Mouse (Mus musculus) frontal cortex, adult (tissue): ENCODE measurements around the gene Slc16a8.
"Not testable (repeated sequence)": the region's sequence is repeated elsewhere in the genome, so short reads cannot be mapped to it uniquely, and the experiment has no call there.

Experiments
- ATAC-seq: cut with Nextera tagmentation; 2 replicates; pipeline ENCODE4 v1.9.2; 2017; ENCODE audit warnings: mild to moderate bottlenecking, moderate library complexity, mixed read lengths; ENCODE audit not compliant: low TSS enrichment

Gene Slc16a8

GRCm38 (mm10) chr15:79262786-79263309 lies 8.3 kb upstream of the Slc16a8 start:
- peak; percentile 66 for ATAC-seq

DNA sequence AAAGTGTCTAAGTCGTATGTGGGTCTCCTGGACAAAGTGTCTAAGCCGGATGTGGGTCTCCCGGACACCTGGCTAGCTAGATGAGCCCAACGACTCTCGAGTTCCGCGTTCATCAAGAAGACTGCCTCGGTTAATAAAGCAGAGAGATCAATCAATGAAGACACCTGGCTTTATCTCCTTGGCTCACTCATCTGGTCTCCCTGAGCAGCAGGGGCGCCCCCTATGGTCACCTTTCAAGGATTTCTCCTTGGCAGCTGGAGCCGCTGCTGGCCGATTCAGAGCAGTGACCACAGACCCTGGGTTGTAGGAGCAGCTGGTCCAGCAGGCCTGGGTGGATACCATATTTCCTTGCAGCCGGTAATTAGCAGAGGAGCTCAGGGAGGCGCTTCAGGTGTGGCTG lies 7.8 kb upstream of the Slc16a8 start:
- no peak for ATAC-seq

DNA sequence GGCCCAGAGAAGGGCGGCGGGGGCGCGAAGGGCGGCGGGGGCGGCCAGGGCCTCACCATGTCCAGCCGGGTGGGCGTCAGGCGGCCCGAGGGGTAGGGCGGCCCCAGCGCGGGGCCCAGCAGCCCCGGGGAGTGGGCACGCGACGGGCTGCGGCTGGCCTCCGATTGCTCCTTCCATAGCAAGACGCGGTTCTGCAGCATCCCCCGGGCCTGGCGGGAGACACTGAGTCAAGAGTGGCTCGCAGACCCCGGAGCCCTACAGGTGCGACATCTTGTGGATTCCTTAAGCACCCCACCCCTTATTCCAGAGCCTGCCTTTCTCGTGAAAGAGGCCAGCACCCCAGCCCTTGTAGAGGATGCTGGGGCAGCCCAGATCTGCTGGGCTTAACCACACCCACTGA lies 7.2 kb upstream of the Slc16a8 start:
- no peak for ATAC-seq

- peak; percentile 85 for ATAC-seq
These were observed 6.6 kb upstream of the Slc16a8 start for GRCm38 (mm10) chr15:79261095-79261725.

DNA sequence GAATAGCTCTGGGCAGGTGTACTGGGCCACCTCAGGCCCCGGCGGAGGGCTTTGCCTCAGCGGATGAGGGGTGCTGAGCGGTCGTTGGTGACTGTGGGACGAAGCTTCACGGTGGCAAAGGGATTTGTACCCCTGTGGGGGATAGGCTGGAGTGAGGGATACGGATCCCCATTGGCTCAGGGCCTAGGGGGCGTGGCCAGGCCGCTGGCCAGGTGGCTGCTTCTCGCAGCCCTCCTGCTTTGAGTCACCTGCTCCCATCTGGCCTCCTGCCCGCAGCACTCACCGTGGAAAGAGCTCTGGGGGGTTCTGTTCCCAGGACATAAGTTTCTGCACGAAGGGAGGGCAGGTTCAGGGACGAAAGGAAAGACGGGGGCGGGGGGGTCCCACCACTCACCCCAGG lies 4.0 kb upstream of the Slc16a8 start:
- no peak for ATAC-seq

DNA sequence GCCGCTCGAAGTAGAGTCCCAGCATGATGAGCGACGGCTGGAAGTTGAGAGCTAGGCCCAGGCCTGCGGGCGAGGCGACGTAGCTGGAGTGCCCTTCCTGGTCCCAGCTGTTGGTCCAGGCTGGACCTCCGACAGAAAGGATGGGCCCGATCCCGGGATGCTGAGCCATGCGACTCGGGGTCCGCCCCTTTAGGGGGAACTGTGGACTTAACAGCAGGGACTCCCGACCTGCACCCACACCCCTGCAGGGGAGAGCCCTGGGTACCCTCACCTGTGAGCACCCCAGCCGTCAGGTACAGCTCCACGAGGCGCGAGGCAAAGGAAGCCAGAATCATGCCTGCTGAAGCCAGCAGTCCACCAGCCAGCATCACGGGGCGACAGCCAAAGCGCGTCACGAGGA lies 2.0 kb downstream of the Slc16a8 start:
- no peak for ATAC-seq

- peak; percentile 66 for ATAC-seq
These were observed 2.6 kb downstream of the Slc16a8 start for GRCm38 (mm10) chr15:79251781-79252491.

GRCm38 (mm10) chr15:79251168-79251567 lies 3.4 kb downstream of the Slc16a8 start:
- peak; percentile 70 for ATAC-seq

- no peak for ATAC-seq
These were observed 4.3 kb downstream of the Slc16a8 start for GRCm38 (mm10) chr15:79250236-79250635.

DNA sequence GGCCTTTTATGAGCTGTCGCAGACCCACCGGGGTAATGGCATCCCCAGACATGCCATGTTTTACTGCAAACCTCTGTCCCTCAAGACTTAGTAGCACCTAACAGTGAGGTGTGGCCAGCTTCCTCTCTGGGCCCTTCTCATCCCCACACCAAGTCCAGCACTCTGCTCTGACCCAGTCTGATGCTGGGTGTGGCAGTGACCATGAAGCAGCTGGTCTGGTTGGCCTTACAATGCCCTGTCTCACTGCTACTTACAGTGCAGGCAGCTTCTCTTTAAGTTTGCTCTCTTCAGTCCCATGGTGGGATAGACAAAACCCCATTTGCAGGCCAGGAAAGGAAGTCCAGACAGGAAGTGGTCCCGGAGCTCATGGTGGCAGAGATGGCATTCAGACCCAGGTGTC lies 9.2 kb downstream of the Slc16a8 start:
- no peak for ATAC-seq

- no peak for ATAC-seq
These were observed 10.3 kb downstream of the Slc16a8 start for GRCm38 (mm10) chr15:79244071-79244893.

DNA sequence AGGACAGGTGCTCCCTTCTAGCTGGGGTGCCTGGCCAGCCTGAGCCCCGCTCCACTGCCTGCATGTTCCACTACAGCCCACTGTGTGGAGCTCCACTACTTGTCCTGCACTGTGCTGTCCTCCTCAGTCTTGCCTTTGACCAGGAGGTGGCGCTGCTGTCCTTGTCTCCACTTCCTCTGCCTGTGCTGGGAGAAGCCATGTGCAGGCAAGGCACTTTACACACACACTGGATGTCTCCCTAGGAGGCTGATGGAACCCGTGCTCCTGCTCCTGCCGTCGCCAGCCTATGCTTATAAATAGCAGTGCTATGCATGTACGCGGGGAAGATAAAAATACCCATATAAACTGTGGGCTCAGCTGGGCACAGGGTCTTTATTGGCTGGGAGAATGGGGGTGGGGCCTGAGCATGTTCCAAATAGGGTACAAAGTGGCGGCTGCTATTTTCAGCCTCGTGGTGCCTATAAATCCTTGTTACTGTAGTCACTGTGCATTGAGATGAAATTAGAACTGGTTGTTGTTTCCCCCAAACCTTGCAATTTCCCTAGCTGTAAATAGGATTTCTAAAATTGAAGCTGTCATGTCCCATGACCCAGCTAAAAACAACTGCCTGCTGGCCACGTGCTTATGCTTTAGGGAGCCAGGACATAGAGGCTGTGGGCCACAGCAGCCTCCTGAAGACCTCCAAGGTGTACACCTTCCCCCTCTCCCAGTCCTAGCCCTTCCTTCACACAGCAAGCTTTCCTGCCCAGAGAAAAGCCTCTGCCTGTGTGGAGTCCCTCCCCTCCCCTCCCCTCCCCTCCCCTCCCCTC lies 11.1 kb downstream of the Slc16a8 start:
- ATAC-seq: peak; percentile 95

- no peak for ATAC-seq
These were observed 11.9 kb downstream of the Slc16a8 start for GRCm38 (mm10) chr15:79242574-79243233.

- no peak for ATAC-seq
These were observed 16.5 kb downstream of the Slc16a8 start for GRCm38 (mm10) chr15:79238036-79238435.

DNA sequence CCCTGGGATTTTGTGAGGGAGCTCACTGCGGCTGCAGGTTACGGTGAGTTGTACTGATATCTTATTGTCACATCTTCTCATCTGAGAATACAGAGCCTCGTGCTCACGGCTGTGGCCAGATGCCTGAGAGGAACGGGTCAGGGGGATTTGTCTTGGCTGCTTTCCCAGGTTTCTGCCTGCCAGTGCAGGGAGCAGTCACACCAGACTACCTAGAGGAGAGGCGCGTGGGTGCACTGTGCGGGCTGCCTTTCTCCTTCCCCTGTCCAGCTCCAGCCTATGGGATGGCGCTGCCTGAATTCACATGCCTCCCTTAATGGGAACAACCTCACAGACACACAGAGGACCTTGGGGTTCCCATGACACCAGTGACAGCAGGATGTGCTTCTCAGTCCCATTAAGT lies 19.3 kb downstream of the Slc16a8 start:
- no peak for ATAC-seq

DNA sequence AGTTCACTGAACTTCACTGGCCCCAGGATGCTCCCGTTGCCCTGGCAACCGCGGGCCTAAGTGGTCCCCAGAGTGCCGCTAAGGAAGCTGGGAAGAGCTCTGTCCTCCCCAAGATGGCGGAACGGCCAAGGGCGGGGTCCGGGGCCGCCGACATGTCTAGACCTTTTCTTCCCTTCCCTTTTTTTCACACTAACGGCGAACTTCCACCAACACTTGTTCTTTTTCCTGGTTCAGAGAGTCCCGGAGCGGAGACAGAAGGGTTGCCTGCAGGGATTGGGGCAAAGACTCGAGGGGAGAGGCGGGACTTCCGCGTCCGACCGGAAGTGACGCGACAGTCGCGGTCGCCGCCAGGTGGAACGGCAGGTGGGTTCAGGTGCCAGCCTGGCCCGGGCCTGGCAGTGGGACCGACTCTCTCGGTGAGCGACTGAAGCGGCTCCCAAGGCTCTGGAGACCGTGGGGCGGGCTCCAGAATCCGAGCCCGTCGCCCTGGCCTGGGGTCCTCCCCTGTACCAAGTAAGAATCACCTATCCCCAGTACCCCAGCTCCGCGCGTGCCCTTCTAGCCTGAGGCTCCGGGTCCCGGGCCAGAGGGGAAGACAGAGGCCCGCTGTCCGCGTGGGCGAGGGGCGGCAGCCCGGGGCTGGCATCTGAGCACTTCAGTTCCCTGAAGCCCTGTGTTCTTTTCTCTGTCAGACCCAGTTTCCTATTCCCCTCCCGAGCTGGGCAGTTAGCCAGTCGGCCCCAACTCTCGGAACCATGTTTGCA lies 25.3 kb downstream of the Slc16a8 start, which contains the start of the genes Pick1 and Gm49486:
TSS of gene Pick1 (plus strand) at position 116 of the 764 bp plus-strand sequence.
TSS of gene Gm49486 (plus strand) at position 334 of the 764 bp plus-strand sequence.
- peak; percentile 87 for ATAC-seq

GRCm38 (mm10) chr15:79225780-79226179 lies 28.8 kb downstream of the Slc16a8 start:
- not testable (repeated sequence) for ATAC-seq

DNA sequence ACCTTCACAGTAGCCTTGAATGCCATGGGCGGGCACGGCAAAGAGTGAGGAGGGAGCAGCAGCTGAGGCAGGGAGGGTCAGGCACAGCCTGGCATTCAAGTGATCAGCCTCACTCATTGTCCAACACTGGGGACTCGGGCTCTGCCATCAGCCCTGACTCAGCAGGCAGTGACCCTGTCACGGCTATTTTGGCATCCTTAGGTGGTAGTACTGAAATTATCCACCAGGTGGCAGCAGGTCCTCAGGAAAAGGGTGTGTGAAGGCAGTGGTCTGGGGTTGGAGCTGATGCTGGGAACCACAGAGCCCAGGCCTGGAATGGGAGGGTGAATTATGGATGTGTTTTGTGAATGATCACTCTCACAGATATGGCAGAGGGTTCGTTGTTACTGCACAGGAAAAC lies 29.9 kb downstream of the Slc16a8 start:
- peak; percentile 73 for ATAC-seq

DNA sequence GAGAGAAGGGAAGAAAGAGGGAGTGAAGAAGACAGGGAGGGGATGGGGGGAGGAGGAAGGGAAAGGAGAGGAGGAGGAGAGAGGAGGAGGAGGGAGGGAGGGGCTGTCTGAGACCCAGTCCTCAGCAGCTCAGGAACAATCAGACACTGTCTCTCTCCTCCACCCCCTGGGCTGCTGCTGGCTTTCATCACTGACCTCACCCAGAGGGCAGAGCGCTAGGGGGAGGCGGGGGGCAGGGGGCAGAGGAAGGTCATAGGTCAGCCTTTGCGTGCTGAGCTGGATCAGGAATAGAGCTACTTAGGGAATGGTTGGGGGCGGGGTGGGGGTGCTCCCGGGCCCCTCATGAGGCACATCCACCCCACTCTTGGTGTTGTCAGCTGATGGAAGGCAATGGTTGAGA lies 30.9 kb downstream of the Slc16a8 start:
- no peak for ATAC-seq

- ATAC-seq: no peak
These were observed 35.0 kb downstream of the Slc16a8 start for GRCm38 (mm10) chr15:79219572-79219971.
